Mouse (Mus musculus) Patski (cell line): ENCODE data around the gene Vmn1r165. TPM values are rescaled to one million over a fixed set of nuclear protein-coding genes. Genes with fewer than 3 reads are reported as not detected.
"Not testable (repeated sequence)": the region's sequence is repeated elsewhere in the genome, so short reads cannot be mapped to it uniquely, and the experiment has no call there.

Experiments
- ATAC-seq: fragments of 100-300 bp; one replicate; pipeline ENCODE4 v1.8.0; 2021
- CTCF ChIA-PET: fragments of 350-600 bp; sonication (Branson Sonifier 250); formaldehyde crosslinking; loops from one replicate; lab custom pipeline; 2022; ENCODE audit warnings: inconsistent platforms; lab: Charles Lee
- POLR2A ChIA-PET: fragments of 350-600 bp; sonication (Branson Sonifier 250); formaldehyde crosslinking; loops from one replicate; lab custom pipeline; 2022; ENCODE audit warnings: antibody characterized with exemption, inconsistent platforms; lab: Charles Lee
- DNase-seq: peaks from one replicate; pipeline ENCODE4 v3.0.0-alpha.2; 2011; ENCODE audit warnings: low read depth, low spot score
- H3K27me3 ChIP-seq: fragments of 371-371 bp; one replicate; pipeline ENCODE4 v1.5.1; 2021
- in situ Hi-C: fragments of 300-500 bp; cut with MboI; formaldehyde crosslinking; loops from 3 replicates; pipeline ENCODE4 v1.11.1; 2018; ENCODE audit warnings: low pct_unique_long_range_greater_than_20kb, mixed read lengths
- polyA plus RNA-seq: library from polyadenylated mRNA; unstranded; gene quantifications from one replicate; pipeline ENCODE4 v1.2.3, GENCODE M21; 2021

Vmn1r165 gene
- polyA plus RNA-seq: not detected

DNA sequence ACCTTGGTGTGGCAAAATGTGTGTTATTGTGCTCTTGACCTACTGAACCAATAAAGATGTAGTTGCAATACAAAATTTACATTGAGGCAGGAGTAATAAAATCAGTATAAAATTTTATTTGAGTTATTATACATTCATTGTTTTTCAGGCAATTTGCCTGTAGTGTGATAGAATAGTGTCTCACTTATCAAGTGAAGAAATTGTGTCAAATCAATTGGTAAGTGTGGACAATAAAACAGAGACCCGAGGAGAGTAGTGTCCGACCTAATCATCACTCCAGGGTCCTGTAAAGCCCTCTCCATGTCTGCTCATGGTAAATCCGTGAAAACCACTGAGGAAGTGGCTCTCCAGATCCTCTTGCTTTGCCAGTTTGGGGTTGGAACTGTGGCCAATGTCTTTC is at the start of gene Vmn1r165:
TSS of gene Vmn1r165 (plus strand) at position 301 of the 400 bp plus-strand sequence.
- ATAC-seq, DNase-seq, H3K27me3 ChIP-seq, CTCF ChIA-PET, POLR2A ChIA-PET, in situ Hi-C loops: not testable (repeated sequence)

DNA sequence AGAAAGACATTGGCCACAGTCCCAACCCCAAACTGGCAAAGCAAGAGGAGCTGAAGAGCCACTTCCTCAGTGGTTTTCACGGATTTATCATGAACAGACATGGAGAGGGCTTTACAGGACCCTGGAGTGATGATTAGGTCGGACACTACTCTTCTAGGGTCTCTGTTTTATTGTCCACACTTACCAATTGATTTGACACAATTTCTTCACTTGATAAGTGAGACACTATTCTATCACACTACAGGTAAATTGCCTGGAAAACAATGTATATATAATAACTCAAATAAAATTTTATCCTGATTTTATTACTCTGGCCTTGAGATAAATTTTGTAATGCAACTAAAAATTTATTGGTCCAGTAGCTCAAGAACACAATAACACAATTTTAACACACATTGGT is 34.5 kb downstream of the Vmn1r165 start, which contains the start of gene Vmn1r166:
TSS of gene Vmn1r166 (minus strand) at position 101 of the 400 bp plus-strand sequence.
- H3K27me3 ChIP-seq, in situ Hi-C loops, POLR2A ChIA-PET, CTCF ChIA-PET, DNase-seq, ATAC-seq: not testable (repeated sequence)

Other genes starting within 250 kb of the Vmn1r165 start
- not detected for gene Gm4214, start 232.7 kb upstream of the Vmn1r165 start, polyA plus RNA-seq
- not detected for gene Gm4216, start 197.4 kb upstream of the Vmn1r165 start, polyA plus RNA-seq
- gene Vmn1r163, start 161.8 kb upstream of the Vmn1r165 start, polyA plus RNA-seq: not detected
- not detected for gene Gm8720, start 149.9 kb upstream of the Vmn1r165 start, polyA plus RNA-seq
- gene Gm10662, start 72.9 kb upstream of the Vmn1r165 start, polyA plus RNA-seq: not detected
- not detected for gene Vmn1r166, start 34.4 kb downstream of the Vmn1r165 start, polyA plus RNA-seq
- not detected for gene Gm6902, start 61.6 kb downstream of the Vmn1r165 start, polyA plus RNA-seq
- gene Nlrp4e, start 83.9 kb downstream of the Vmn1r165 start, polyA plus RNA-seq: not detected
- gene Nlrp5, start 168.6 kb downstream of the Vmn1r165 start, polyA plus RNA-seq: not detected